Mouse (Mus musculus): ENCODE results near the gene Fgf3.

- TF ChIP-seq CTCF (conservative IDR thresholded peaks at IDR 0.05 in 1 of 2, IDR thresholded peaks at IDR 0.05 in 1 of 2; ENCODE audit: low read depth in 2 of 2, low read length in 2 of 2) (no peak), EP300 (IDR thresholded peaks at IDR 0.05; ENCODE audit: low read length) (no peak)
Measured at GRCm38 (mm10) chr7:144867602-144868001, 29.7 kb downstream of the Fgf3 start.
